Mouse (Mus musculus): ENCODE data around the gene Fam83e. TPM values are rescaled to one million over a fixed set of nuclear protein-coding genes. Genes with fewer than 3 reads are reported as not detected.
A peak's percentile ranks its signal among the peaks of the same experiment; 100 is the strongest.

Gene Fam83e
- total and polyA plus RNA-seq, 3 experiments: 0.13 to 1.3 (median 0.74) TPM

- peak; percentile 72 for DNase-seq (ENCODE audit: extremely low read depth)
- TF ChIP-seq SIN3A (IDR thresholded peaks at IDR 0.05; ENCODE audit: low read length) (peak; percentile 45; the same call in 1 of the 2 replicates), MEF2A (IDR thresholded peaks at IDR 0.05; ENCODE audit: borderline replicate concordance, low read depth, low read length) (peak; percentile 65; the same call in 1 of the 2 replicates), MXI1 (IDR thresholded peaks at IDR 0.05; ENCODE audit: low read depth, low read length) (peak; percentile 68; the same call in 1 of the 2 replicates), ETS1 (conservative IDR thresholded peaks at IDR 0.05; ENCODE audit: low read depth, low read length) (0 out of 2 replicates have a peak, but pooled peaks have one; percentile 29), E2F4 (IDR thresholded peaks at IDR 0.05; ENCODE audit: insufficient replicate concordance, low read depth, low read length) (no peak), MAFK (IDR thresholded peaks at IDR 0.05; ENCODE audit: insufficient replicate concordance, low read length) (no peak), EP300 (IDR thresholded peaks at IDR 0.05; ENCODE audit: low read length) (peak; percentile 51; the same call in 1 of the 2 replicates), NRF1 (IDR thresholded peaks at IDR 0.05; ENCODE audit: low read depth, low read length) (no peak), POLR2A (IDR thresholded peaks at IDR 0.05; ENCODE audit: low read depth, low read length) (no peak), POLR2AphosphoS2 (IDR thresholded peaks at IDR 0.05; ENCODE audit: low read depth, low read length) (no peak), BHLHE40 (IDR thresholded peaks at IDR 0.05; ENCODE audit: low read depth, low read length) (peak; percentile 43; the same call in 1 of the 2 replicates), ZMIZ1 (IDR thresholded peaks at IDR 0.05; ENCODE audit: low read depth, low read length) (no peak), TBP (conservative IDR thresholded peaks at IDR 0.05; ENCODE audit: low read depth, low read length) (0 out of 2 replicates have a peak, but pooled peaks have one; percentile 15), ZNF384 (IDR thresholded peaks at IDR 0.05; ENCODE audit: low read depth, low read length) (no peak), MAX (IDR thresholded peaks at IDR 0.05; ENCODE audit: low read length) (peak; percentile 90), CTCF (conservative IDR thresholded peaks at IDR 0.05 in 1 of 2, IDR thresholded peaks at IDR 0.05 in 1 of 2; ENCODE audit: low read depth in 2 of 2, low read length in 2 of 2) (no peak), RCOR1 (conservative IDR thresholded peaks at IDR 0.05; ENCODE audit: low read depth, low read length) (no peak), TCF12 (IDR thresholded peaks at IDR 0.05; ENCODE audit: low read depth, low read length) (peak; percentile 61), MAZ (IDR thresholded peaks at IDR 0.05; ENCODE audit: low read depth, low read length) (no peak; the same call in 1 of the 2 replicates), CHD1 (IDR thresholded peaks at IDR 0.05; ENCODE audit: low read depth, low read length) (0 out of 2 replicates have a peak, but pooled peaks have one; percentile 26), UBTF (IDR thresholded peaks at IDR 0.05; ENCODE audit: low read depth, low read length) (no peak), ZC3H11A (IDR thresholded peaks at IDR 0.05; ENCODE audit: low read depth, low read length) (no peak), JUN (IDR thresholded peaks at IDR 0.05; ENCODE audit: insufficient read depth, low read depth, low read length) (no peak), ZKSCAN1 (IDR thresholded peaks at IDR 0.05; ENCODE audit: borderline replicate concordance, low read depth, low read length) (no peak), ELF1 (IDR thresholded peaks at IDR 0.05; ENCODE audit: low read depth, low read length) (peak; percentile 58), HCFC1 (IDR thresholded peaks at IDR 0.05; ENCODE audit: low read depth, low read length) (0 out of 2 replicates have a peak, but pooled peaks have one; percentile 15), IRF4 (IDR thresholded peaks at IDR 0.05; ENCODE audit: low read depth, low read length) (peak; percentile 30; the same call in 1 of the 2 replicates), GABPA (IDR thresholded peaks at IDR 0.05; ENCODE audit: insufficient replicate concordance, low read depth, low read length) (no peak), USF1 (IDR thresholded peaks at IDR 0.05; ENCODE audit: low read depth, low read length) (no peak), SMC3 (IDR thresholded peaks at IDR 0.05; ENCODE audit: low read depth, low read length) (no peak), KAT2A (IDR thresholded peaks at IDR 0.05; ENCODE audit: insufficient replicate concordance, low read length) (no peak), MYC (IDR thresholded peaks at IDR 0.05; ENCODE audit: low read depth, low read length) (peak; percentile 62; the same call in 1 of the 2 replicates), USF2 (conservative IDR thresholded peaks at IDR 0.05; ENCODE audit: low read depth, low read length) (no peak), NELFE (IDR thresholded peaks at IDR 0.05; ENCODE audit: low read depth, low read length) (no peak)
- H3K9ac ChIP-seq (ENCODE audit: insufficient read depth, low read depth): no peak overlapping the region
- no peak overlapping the region for H3K4me2 ChIP-seq (ENCODE audit: insufficient read depth, low read depth, poor library complexity, severe bottlenecking)
- H3K4me3 ChIP-seq (replicated peaks in 1 of 3; ENCODE audit: low read depth in 2 of 3, low read length in 2 of 3, poor library complexity in 1 of 3): peak overlapping the region in 1 of 3 experiments; percentile 28
- no peaks in the 10 kb centered on the region for H3K79me2 ChIP-seq (replicated peaks; ENCODE audit: control insufficient read depth, extremely low read depth, insufficient read depth, poor library complexity, severe bottlenecking)
- in situ Hi-C loops (cut with MboI; ENCODE audit: low pct_ligation_motif_present, low pct_unique_long_range_greater_than_20kb, low sequenced_read_pairs) (loop anchor here (5.0 to 10.0 kb wide), 3 partner anchors 44 to 216 kb away; partner anchors contain the start of genes Bax and Mamstr), dilution Hi-C loops (cut with MboI; ENCODE audit: extremely low pct_ligation_motif_present, extremely low pct_unique_long_range_greater_than_20kb, low sequenced_read_pairs) (no loop called here)
- H3K27me3 ChIP-seq (replicated peaks): no peaks in the 10 kb centered on the region
- H3K4me1 ChIP-seq (ENCODE audit: control insufficient read depth in 1 of 2, insufficient read depth in 2 of 2): peaks cover 34 to 68% of the 10 kb centered on the region in 2 experiments
- no peaks in the 10 kb centered on the region for H3K9me3 ChIP-seq (replicated peaks; ENCODE audit: low read length)
- peak overlapping the region; percentile 81 for H3K27ac ChIP-seq (ENCODE audit: insufficient read depth, low read depth)
- no peaks in the 10 kb centered on the region for H3K36me3 ChIP-seq (replicated peaks in 1 of 2; ENCODE audit: control insufficient read depth in 1 of 2, insufficient read depth in 1 of 2, low read length in 1 of 2)
Observed at GRCm38 (mm10) chr7:45681046-45681736, 39.8 kb upstream of the Fam83e start.
